Mouse (Mus musculus): ENCODE data around the gene Tox2. TPM values are rescaled to one million over a fixed set of nuclear protein-coding genes. Genes with fewer than 3 reads are reported as not detected.
A peak's percentile ranks its signal among the peaks of the same experiment; 100 is the strongest.

Tox2 gene
- polyA plus RNA-seq, 1 experiment from 2014 or later: 22.9 TPM

GRCm38 (mm10) chr2:163203635-163204547, 966 bp downstream of the Tox2 start:
- under 1% methylated on average over 74 of the region's 75 CpGs for whole genome bisulfite sequencing
- peak; percentile 21 for ATAC-seq
- H3K4me2 ChIP-seq (ENCODE audit: low read length): peak overlapping the region; percentile 69
- H3K9me3 ChIP-seq (ENCODE audit: control insufficient read depth, low read length): no peaks in the 10 kb centered on the region
- peaks cover 11% of the 10 kb centered on the region for H3K27me3 ChIP-seq (replicated peaks; ENCODE audit: control insufficient read depth, insufficient read depth, low read length)
- H3K9ac ChIP-seq (replicated peaks; ENCODE audit: low read depth, low read length): peak overlapping the region; percentile 43
- no peak overlapping the region for H3K27ac ChIP-seq (ENCODE audit: low read length)
- H3K4me3 ChIP-seq (replicated peaks; ENCODE audit: low read length): peak overlapping the region; percentile 45
- H3K4me1 ChIP-seq (replicated peaks; ENCODE audit: control insufficient read depth, insufficient read depth, low read length): peaks cover 33% of the 10 kb centered on the region
- no peaks in the 10 kb centered on the region for H3K36me3 ChIP-seq (ENCODE audit: control insufficient read depth, insufficient read depth)

GRCm38 (mm10) chr2:163204548-163205261, 1.8 kb downstream of the Tox2 start:
- H3K4me1 ChIP-seq (replicated peaks; ENCODE audit: control insufficient read depth, insufficient read depth, low read length): peaks cover 33% of the 10 kb centered on the region
- no peaks in the 10 kb centered on the region for H3K9me3 ChIP-seq (ENCODE audit: control insufficient read depth, low read length)
- ATAC-seq: peak; percentile 29
- H3K9ac ChIP-seq (replicated peaks; ENCODE audit: low read depth, low read length): peak overlapping the region; percentile 43
- no peak overlapping the region for H3K27ac ChIP-seq (ENCODE audit: low read length)
- peak overlapping the region; percentile 45 for H3K4me3 ChIP-seq (replicated peaks; ENCODE audit: low read length)
- H3K36me3 ChIP-seq (ENCODE audit: control insufficient read depth, insufficient read depth): no peaks in the 10 kb centered on the region
- WGBS: 0% methylated on average over 43 of the region's 45 CpGs
- peak overlapping the region; percentile 69 for H3K4me2 ChIP-seq (ENCODE audit: low read length)
- peaks cover 11% of the 10 kb centered on the region for H3K27me3 ChIP-seq (replicated peaks; ENCODE audit: control insufficient read depth, insufficient read depth, low read length)

DNA sequence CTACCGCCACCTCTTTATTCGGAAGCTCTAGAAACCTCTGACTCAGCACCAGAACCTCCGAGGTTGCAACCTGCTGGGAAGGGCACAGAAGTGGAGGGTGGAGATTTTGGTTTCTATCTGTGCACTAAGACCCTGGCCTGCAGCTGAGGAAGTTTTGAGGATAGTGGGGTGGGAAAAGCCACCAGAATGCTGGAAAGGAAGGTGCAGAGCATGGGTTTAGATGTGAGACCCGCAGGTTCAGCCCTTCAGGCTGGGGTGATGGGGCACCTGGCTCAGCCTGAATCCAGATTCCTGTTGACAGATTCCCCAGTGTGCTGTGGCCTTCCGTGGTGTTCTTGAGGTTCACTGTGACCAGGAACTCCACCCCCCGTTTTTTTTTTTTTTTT, 2.3 kb downstream of the Tox2 start:
- no peak for ATAC-seq
- Histone ChIP-seq H3K4me2 (ENCODE audit: low read length) (peak overlapping the region; percentile 69), H3K9me3 (ENCODE audit: control insufficient read depth, low read length) (0 out of 2 replicates have a peak, but pooled peaks cover 4% of the 10 kb centered on the region), H3K36me3 (ENCODE audit: control insufficient read depth, insufficient read depth) (no peaks in the 10 kb centered on the region), H3K27me3 (replicated peaks; ENCODE audit: control insufficient read depth, insufficient read depth, low read length) (peaks cover 11% of the 10 kb centered on the region), H3K4me3 (replicated peaks; ENCODE audit: low read length) (peak overlapping the region; percentile 45), H3K27ac (ENCODE audit: low read length) (no peak overlapping the region), H3K9ac (replicated peaks; ENCODE audit: low read depth, low read length) (no peak overlapping the region; the same call in 1 of the 2 replicates), H3K4me1 (replicated peaks; ENCODE audit: control insufficient read depth, insufficient read depth, low read length) (peaks cover 33% of the 10 kb centered on the region)
- 2% methylated on average over 6 of the region's 6 CpGs for WGBS

DNA sequence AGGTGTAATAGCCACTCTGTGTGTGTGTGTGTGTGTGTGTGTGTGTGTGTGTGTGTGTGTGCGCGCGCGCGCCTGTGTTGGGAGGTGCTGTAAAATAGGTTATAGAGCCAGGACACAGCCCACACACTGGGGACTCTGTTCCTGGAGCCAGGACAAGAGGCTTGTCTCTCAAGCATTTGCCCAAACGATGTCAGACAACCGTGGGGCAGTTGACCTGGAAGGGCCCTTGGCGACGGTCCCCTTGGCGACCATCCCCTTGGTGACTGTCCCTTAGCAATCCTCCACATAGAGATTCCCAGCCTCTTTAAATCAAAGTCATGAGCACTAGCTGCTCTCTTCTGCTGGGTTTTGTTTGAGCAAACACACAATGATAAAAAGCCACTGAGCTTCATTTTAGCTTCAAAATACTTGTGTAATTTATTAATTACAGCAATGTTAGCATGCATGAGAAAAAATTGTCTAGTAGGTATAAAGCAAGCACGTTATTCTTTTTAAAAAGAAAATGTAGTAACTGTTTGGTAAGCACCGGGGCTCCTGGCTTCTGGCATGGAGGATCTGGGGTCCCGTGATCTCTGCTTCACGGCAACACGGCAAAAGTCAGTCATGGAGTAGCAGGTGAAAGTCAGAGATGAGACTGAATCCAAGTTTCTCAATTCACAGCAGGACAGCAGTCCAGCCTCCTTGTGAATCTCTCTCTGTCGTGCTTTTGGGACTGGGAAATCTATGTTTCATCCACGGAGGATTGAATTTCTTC, 3.0 kb downstream of the Tox2 start:
- Histone ChIP-seq H3K27ac (ENCODE audit: low read length) (no peak overlapping the region), H3K4me3 (replicated peaks; ENCODE audit: low read length) (peak overlapping the region; percentile 45; the same call in 1 of the 2 replicates), H3K36me3 (ENCODE audit: control insufficient read depth, insufficient read depth) (no peaks in the 10 kb centered on the region), H3K4me1 (replicated peaks; ENCODE audit: control insufficient read depth, insufficient read depth, low read length) (peaks cover 33% of the 10 kb centered on the region), H3K9me3 (ENCODE audit: control insufficient read depth, low read length) (0 out of 2 replicates have a peak, but pooled peaks cover 4% of the 10 kb centered on the region), H3K9ac (replicated peaks; ENCODE audit: low read depth, low read length) (no peak overlapping the region), H3K4me2 (ENCODE audit: low read length) (peak overlapping the region; percentile 69; the same call in 1 of the 2 replicates), H3K27me3 (replicated peaks; ENCODE audit: control insufficient read depth, insufficient read depth, low read length) (peaks cover 11% of the 10 kb centered on the region)
- ATAC-seq: no peak
- WGBS: 41% methylated on average over 17 of the region's 17 CpGs

GRCm38 (mm10) chr2:163207315-163207714, 4.4 kb downstream of the Tox2 start:
- Histone ChIP-seq H3K27ac (ENCODE audit: low read length) (no peak overlapping the region), H3K9ac (replicated peaks; ENCODE audit: low read depth, low read length) (no peak overlapping the region), H3K36me3 (ENCODE audit: control insufficient read depth, insufficient read depth) (no peaks in the 10 kb centered on the region), H3K4me1 (replicated peaks; ENCODE audit: control insufficient read depth, insufficient read depth, low read length) (peaks cover 32% of the 10 kb centered on the region), H3K9me3 (ENCODE audit: control insufficient read depth, low read length) (0 out of 2 replicates have a peak, but pooled peaks cover 4% of the 10 kb centered on the region), H3K4me3 (replicated peaks; ENCODE audit: low read length) (no peak overlapping the region), H3K4me2 (ENCODE audit: low read length) (no peak overlapping the region), H3K27me3 (replicated peaks; ENCODE audit: control insufficient read depth, insufficient read depth, low read length) (peaks cover 11% of the 10 kb centered on the region)
- 98% methylated on average over 2 of the region's 2 CpGs for WGBS
- ATAC-seq: no peak

DNA sequence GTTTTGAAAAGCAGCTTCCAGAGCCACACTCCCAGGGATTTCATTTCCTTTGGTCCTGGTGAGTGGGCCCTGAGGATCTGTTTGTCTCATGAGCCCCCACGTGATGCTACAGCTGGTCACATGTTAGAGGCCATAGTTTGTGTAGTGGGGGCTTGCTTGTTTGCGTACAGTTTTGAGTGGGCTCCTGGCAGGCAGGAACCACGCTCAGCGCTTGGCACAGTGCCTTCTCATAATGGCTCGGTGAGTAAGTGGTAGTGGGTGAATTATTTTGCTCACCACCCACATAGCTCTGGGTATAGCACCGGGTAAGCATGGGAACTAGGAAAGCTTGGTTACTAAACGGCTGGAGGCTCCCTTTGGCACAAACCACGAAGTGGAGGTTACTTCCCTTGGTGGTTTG, 6.2 kb downstream of the Tox2 start:
- 73% methylated on average over 8 of the region's 8 CpGs for WGBS

DNA sequence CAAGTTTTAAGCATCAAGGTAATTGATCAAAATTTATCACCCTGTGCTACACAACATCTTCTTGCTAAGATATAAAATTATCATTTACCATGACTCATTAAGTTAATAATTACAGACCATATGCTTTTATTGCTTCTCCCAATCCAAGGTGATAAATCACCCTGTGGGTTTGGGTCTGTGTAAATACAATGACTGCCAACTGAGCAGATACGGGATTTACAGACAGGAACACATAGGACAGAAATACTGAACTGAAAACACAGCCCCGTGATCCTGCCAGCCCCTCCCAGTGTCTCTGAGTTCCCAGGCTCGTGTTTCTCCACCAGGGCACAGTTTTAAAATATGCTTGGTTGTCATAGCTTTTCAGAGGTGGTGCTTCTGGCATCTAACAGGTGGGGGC, 10.2 kb downstream of the Tox2 start:
- Histone ChIP-seq H3K4me3 (replicated peaks; ENCODE audit: low read length) (no peak overlapping the region), H3K9me3 (ENCODE audit: control insufficient read depth, low read length) (0 out of 2 replicates have a peak, but pooled peaks cover 4% of the 10 kb centered on the region), H3K27me3 (replicated peaks; ENCODE audit: control insufficient read depth, insufficient read depth, low read length) (no peaks in the 10 kb centered on the region), H3K9ac (replicated peaks; ENCODE audit: low read depth, low read length) (no peak overlapping the region), H3K4me1 (replicated peaks; ENCODE audit: control insufficient read depth, insufficient read depth, low read length) (0 out of 2 replicates have a peak, but pooled peaks cover 2% of the 10 kb centered on the region), H3K36me3 (ENCODE audit: control insufficient read depth, insufficient read depth) (no peaks in the 10 kb centered on the region), H3K4me2 (ENCODE audit: low read length) (no peak overlapping the region), H3K27ac (ENCODE audit: low read length) (no peak overlapping the region)
- ATAC-seq: no peak
- 45% methylated on average over 3 of the region's 3 CpGs for WGBS

More for the DNA sequence above, 6.2 kb downstream of the Tox2 start:
- H3K27ac ChIP-seq (ENCODE audit: low read length): no peak overlapping the region
- H3K36me3 ChIP-seq (ENCODE audit: control insufficient read depth, insufficient read depth): no peaks in the 10 kb centered on the region
- no peak overlapping the region for H3K4me2 ChIP-seq (ENCODE audit: low read length)
- H3K4me1 ChIP-seq (replicated peaks; ENCODE audit: control insufficient read depth, insufficient read depth, low read length): peaks cover 14% of the 10 kb centered on the region
- no peak overlapping the region for H3K4me3 ChIP-seq (replicated peaks; ENCODE audit: low read length)
- ATAC-seq: no peak
- 0 out of 2 replicates have a peak, but pooled peaks cover 4% of the 10 kb centered on the region for H3K9me3 ChIP-seq (ENCODE audit: control insufficient read depth, low read length)
- peaks cover 6% of the 10 kb centered on the region for H3K27me3 ChIP-seq (replicated peaks; ENCODE audit: control insufficient read depth, insufficient read depth, low read length)
- no peak overlapping the region for H3K9ac ChIP-seq (replicated peaks; ENCODE audit: low read depth, low read length)

DNA sequence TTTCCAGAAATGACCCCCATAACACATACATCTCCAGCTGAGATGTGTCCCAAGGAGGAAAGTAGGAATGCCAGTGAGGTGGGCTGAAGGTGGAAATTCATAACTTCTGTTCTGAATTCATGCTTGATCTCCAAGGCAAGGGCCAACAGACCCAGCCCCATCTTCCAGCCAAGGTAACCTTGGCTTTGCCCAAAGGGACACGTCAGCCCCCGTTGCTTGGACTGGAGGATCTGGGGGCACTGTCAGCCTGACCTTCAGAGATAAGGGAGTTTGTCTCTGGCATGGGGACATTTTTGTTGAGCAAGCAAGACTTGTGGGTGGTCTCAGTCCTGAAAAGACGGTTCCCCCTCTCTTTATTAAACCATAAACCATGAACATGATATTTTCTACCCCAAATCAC, 15.2 kb downstream of the Tox2 start:
- no peak overlapping the region for H3K27ac ChIP-seq (ENCODE audit: low read length)
- H3K27me3 ChIP-seq (replicated peaks; ENCODE audit: control insufficient read depth, insufficient read depth, low read length): peaks cover 4% of the 10 kb centered on the region; the same call in 1 of the 2 replicates
- H3K9ac ChIP-seq (replicated peaks; ENCODE audit: low read depth, low read length): no peak overlapping the region
- H3K4me2 ChIP-seq (ENCODE audit: low read length): no peak overlapping the region
- H3K4me3 ChIP-seq (replicated peaks; ENCODE audit: low read length): no peak overlapping the region
- H3K4me1 ChIP-seq (replicated peaks; ENCODE audit: control insufficient read depth, insufficient read depth, low read length): peaks cover 6% of the 10 kb centered on the region
- no peak for ATAC-seq
- no peaks in the 10 kb centered on the region for H3K36me3 ChIP-seq (ENCODE audit: control insufficient read depth, insufficient read depth)
- H3K9me3 ChIP-seq (ENCODE audit: control insufficient read depth, low read length): no peaks in the 10 kb centered on the region
- WGBS: 84% methylated on average over 3 of the region's 3 CpGs

All from forebrain, embryonic 16.5 days (tissue).